Mouse (Mus musculus) neural tube, embryonic 12.5 days (tissue): ENCODE measurements around the gene Zfp386. TPM values are rescaled to one million over a fixed set of nuclear protein-coding genes. Genes with fewer than 3 reads are reported as not detected.

Experiments used
- ATAC-seq: fragments of 200-750 bp; cut with Nextera tagmentation; 2 replicates; pipeline ENCODE4 v1.8.0; 2017; ENCODE audit warnings: low read depth, mild to moderate bottlenecking, moderate TSS enrichment, moderate library complexity; ENCODE audit not compliant: low FRiP score
- H3K27ac ChIP-seq: fragments of 300-500 bp; sonication (generic); 2 replicates; pipeline ENCODE4 v1.5.1; 2016
- H3K27me3 ChIP-seq: fragments of 300-500 bp; sonication (generic); replicated peaks from 2 replicates; pipeline ENCODE4 v1.6.1; 2016; ENCODE audit warnings: mild to moderate bottlenecking
- H3K36me3 ChIP-seq: fragments of 300-500 bp; sonication (generic); 2 replicates; pipeline ENCODE4 v1.6.1; 2016; ENCODE audit warnings: mild to moderate bottlenecking
- H3K4me1 ChIP-seq: fragments of 300-500 bp; sonication (generic); 2 replicates; pipeline ENCODE4 v1.6.1; 2016
- H3K4me2 ChIP-seq: fragments of 300-500 bp; sonication (generic); replicated peaks from 2 replicates; pipeline ENCODE4 v1.6.1; 2016; ENCODE audit warnings: mild to moderate bottlenecking
- H3K4me3 ChIP-seq: fragments of 300-500 bp; sonication (generic); 2 replicates; pipeline ENCODE4 v1.5.1; 2016
- H3K9ac ChIP-seq: fragments of 300-500 bp; sonication (generic); 2 replicates; pipeline ENCODE4 v1.6.1; 2016; ENCODE audit warnings: mild to moderate bottlenecking
- H3K9me3 ChIP-seq: fragments of 300-500 bp; sonication (generic); 2 replicates; pipeline ENCODE4 v1.6.1; 2016; ENCODE audit warnings: mild to moderate bottlenecking
- WGBS: fragments of 180-500 bp; shearing (Covaris S2); methylation state at CpG from one replicate; pipeline ENCODE4 v1.1.7; 2016; 5-methylcytosine and 5-hydroxymethylcytosine counted together
- polyA plus RNA-seq: library from polyadenylated mRNA; unstranded; fragments of >200 nt; fragmentation: Nextera tagmentation; extraction: Ambion mirVana; gene quantifications from 2 replicates; pipeline ENCODE4 v1.2.1, GENCODE M21; 2016

Zfp386 gene
- polyA plus RNA-seq, 1 experiment from 2014 or later: 64.8 TPM

DNA sequence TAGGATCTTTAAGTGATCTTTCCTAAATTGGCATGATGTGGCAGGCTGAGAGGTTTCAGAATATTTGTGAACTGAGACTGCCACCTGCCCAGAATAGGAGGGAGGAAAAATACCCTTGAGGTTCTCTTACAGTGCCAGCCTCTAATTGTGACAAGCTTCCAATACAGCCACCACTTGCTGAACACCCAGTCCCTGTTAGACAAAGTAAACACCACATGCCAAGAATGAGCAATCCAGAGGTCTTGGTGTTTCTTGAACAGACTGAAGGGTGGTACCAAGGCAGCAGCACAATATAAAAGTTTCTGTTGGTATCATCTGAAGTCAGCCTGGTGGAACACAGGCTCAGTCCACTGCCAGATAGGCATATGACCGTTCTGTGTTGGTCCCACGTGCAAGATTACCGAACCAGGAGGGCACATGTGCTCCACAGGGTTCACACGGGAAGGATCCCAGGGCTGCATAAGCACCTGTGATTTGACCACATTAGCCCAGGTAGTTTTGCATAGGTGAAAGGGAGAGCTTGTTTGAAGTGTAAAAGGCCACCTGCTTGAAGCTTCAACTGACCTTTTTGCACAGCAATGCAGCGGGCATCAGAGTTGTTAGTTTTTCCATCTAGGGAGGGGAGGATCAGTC, 14.2 kb downstream of the Zfp386 start:
- Histone ChIP-seq H3K36me3 (peaks cover 48% of the 10 kb centered on the region), H3K9me3 (peaks cover 36% of the 10 kb centered on the region), H3K4me2 (no peak overlapping the region), H3K27me3 (no peaks in the 10 kb centered on the region), H3K9ac (no peak overlapping the region), H3K27ac (no peak overlapping the region), H3K4me1 (no peaks in the 10 kb centered on the region), H3K4me3 (no peak overlapping the region)
- ATAC-seq: peak; percentile 60
- WGBS: 94% methylated on average over 5 of the region's 5 CpGs

DNA sequence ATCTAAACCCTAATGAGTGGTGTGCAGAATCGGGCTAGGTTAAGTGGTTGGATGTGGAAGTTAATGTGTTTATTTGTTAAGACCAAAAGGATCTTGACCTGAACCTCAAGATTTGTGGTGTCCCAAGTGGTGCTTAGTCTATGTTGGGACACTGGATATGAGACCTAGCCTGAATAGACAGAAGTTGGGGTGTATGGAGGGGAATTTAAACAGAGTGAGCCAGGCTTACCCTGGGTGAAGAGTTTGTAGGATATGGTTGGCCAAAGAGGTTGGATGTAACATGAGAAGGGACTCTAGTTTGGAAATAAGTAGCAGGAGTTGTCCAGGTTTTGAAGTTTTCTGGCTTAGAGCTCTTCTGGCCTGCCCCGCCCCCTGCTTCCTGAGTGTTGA, 14.7 kb downstream of the Zfp386 start:
- no peak overlapping the region for H3K27ac ChIP-seq
- no peak overlapping the region for H3K9ac ChIP-seq
- H3K4me3 ChIP-seq: no peak overlapping the region
- ATAC-seq: no peak
- H3K36me3 ChIP-seq: peaks cover 43% of the 10 kb centered on the region
- H3K4me2 ChIP-seq: no peak overlapping the region
- no peaks in the 10 kb centered on the region for H3K27me3 ChIP-seq
- H3K4me1 ChIP-seq: no peaks in the 10 kb centered on the region
- 97% methylated on average over 2 of the region's 2 CpGs for WGBS
- H3K9me3 ChIP-seq: peaks cover 36% of the 10 kb centered on the region

DNA sequence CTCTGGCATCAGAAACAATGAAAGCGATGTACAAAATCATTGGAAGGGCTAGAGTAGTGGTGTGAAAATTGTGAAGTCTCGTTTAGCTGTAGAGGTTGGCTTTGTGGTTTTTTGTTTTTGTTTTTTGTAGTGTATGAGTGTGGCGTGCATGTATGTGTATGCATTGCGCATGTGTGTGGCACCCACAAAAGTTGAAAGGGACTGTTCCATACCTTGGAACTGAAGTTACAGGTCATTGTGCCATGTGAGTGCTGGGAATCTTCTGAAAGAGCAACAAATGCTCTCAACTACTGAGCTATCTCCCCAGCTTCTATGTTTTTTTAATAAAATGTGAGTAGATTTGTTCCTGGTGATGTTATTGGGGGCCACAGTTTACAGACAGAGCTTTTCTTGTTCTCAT, 15.5 kb downstream of the Zfp386 start:
- ATAC-seq: no peak

DNA sequence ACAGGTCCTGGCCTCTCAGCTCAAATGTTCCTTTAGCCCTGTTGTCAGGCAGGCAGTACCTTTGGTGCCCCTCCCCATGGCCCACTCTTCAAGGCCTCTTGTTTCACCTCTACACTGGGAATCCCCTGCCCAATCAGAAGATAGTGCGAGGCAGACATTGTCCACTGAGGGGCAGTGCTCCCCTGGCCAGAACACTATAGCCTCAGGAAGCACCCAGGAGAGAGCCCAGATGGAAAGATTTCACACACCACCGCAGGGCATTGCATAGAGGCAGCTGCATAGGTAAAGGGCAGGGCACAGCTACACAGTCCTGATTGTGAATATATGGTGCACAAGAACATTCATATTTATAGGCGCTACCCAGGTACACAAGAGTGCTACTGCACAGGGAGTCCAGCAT, 23.5 kb downstream of the Zfp386 start:
- H3K36me3 ChIP-seq: no peaks in the 10 kb centered on the region
- H3K4me3 ChIP-seq: no peak overlapping the region
- no peak overlapping the region for H3K9ac ChIP-seq
- ATAC-seq: peak; percentile 74
- 0 out of 2 replicates have a peak, but pooled peaks cover 5% of the 10 kb centered on the region for H3K27me3 ChIP-seq
- no peak overlapping the region for H3K27ac ChIP-seq
- 28% methylated on average over 3 of the region's 3 CpGs for WGBS
- no peaks in the 10 kb centered on the region for H3K4me1 ChIP-seq
- no peak overlapping the region for H3K4me2 ChIP-seq
- H3K9me3 ChIP-seq: no peaks in the 10 kb centered on the region

More for the DNA sequence above, 15.5 kb downstream of the Zfp386 start:
- no peak overlapping the region for H3K4me2 ChIP-seq
- WGBS: 92% methylated on average over 4 of the region's 4 CpGs
- H3K4me3 ChIP-seq: no peak overlapping the region
- H3K36me3 ChIP-seq: peaks cover 37% of the 10 kb centered on the region
- H3K9me3 ChIP-seq: peaks cover 36% of the 10 kb centered on the region
- H3K27ac ChIP-seq: no peak overlapping the region
- H3K4me1 ChIP-seq: no peaks in the 10 kb centered on the region
- no peaks in the 10 kb centered on the region for H3K27me3 ChIP-seq
- no peak overlapping the region for H3K9ac ChIP-seq

DNA sequence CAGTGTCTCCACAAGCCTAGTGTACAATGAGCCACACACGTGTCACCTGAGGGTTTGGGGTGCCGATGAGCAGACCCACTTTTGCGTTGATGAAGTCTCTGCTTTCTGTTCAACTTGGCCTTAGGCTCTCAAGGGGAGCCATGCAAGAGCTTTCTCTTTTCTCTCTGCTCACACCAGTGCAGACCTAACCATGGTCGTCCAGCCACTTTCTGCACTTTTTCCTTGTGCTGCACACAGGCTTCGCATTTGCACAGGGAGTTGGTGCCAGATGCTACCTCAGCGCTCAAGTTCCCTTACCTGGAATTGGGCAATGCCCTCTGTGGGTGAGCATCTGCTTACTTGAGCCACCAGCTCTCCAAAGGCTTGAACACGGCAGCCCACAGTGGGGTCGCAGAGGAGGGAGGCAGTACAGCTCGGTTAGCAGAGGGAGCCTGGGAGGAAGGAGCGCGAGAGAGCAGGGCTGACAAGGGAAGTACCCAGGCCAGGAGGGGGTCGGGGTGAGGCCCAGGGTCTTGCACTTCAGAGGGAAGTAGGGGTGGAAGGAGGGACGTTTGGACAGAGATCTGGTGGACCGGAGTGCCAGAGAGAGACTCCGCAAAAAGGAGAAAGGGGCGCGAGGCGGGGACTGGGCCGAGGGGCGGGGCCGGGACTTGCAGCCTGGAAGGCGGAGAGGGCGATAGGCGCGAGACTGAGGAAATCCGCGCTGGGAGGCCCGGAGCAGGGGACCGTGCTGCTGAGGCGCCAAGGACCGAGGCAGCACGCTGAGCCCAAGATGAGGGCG, 29.7 kb downstream of the Zfp386 start, which contains the start of gene Vipr2:
Vipr2 (plus strand) TSS at position 653 of the 781 bp plus-strand sequence.
- Histone ChIP-seq H3K36me3 (no peaks in the 10 kb centered on the region), H3K9me3 (no peaks in the 10 kb centered on the region), H3K27ac (no peak within 1 kb of the TSS), H3K9ac (peak within 1 kb of the TSS; percentile 62), H3K4me3 (peak within 1 kb of the TSS; percentile 52), H3K27me3 (peaks cover 15% of the 10 kb centered on the region), H3K4me1 (no peaks in the 10 kb centered on the region), H3K4me2 (peak within 1 kb of the TSS; percentile 94)
- WGBS: 5% methylated on average over 33 of the region's 33 CpGs
- ATAC-seq: peak; percentile 93

DNA sequence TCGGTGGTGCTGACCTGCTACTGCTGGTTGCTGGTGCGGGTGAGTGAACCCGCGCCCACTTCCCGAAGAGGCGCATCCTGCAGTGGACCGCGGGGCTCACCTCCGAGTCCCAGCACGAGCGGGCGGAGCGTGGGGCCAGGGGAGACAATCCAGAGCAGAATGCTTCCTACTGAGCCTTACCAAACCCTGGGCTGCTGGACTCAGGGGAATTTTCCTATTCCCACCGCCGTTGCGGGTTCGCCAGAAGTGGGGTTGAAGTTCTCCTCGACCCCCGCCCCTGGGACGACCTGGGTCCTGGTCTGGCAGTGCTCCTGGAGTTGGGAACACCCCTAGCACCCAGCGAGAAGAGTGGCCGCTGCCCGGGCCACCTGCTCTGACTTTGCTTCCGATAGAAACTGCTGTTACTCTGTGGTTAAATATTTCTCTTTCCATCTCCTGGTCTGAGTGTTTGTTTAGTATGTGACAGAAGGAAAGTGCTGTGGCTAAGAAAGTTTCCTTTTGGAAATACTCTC, 30.4 kb downstream of the Zfp386 start:
- Histone ChIP-seq H3K4me3 (peak overlapping the region; percentile 52), H3K27me3 (peaks cover 15% of the 10 kb centered on the region), H3K4me1 (no peaks in the 10 kb centered on the region), H3K36me3 (no peaks in the 10 kb centered on the region), H3K27ac (no peak overlapping the region), H3K9ac (peak overlapping the region; percentile 62), H3K9me3 (no peaks in the 10 kb centered on the region), H3K4me2 (peak overlapping the region; percentile 94)
- WGBS: under 1% methylated on average over 24 of the region's 24 CpGs
- peak; percentile 78 for ATAC-seq

DNA sequence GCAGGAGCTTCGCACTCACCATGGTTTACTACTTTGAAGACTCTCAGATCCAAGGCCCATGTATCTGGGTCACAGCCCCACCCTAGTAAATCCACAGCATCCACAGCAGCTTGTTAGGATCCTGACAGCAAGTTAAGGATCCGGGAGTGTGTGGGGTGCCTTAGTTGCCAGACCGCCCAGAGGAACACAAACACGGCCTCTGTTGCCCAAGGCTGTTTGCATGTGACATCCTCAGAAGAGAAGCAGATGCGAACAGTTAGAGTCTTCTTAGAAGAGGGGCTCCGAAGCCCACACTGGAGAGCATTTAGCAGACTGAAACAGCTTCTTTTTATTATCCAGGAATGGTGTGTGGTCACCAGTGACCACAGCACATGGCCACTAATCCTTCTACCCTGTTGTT, 35.6 kb downstream of the Zfp386 start:
- no peak overlapping the region for H3K4me3 ChIP-seq
- ATAC-seq: no peak
- no peaks in the 10 kb centered on the region for H3K36me3 ChIP-seq
- H3K9ac ChIP-seq: no peak overlapping the region
- 88% methylated on average over 6 of the region's 6 CpGs for WGBS
- H3K9me3 ChIP-seq: no peaks in the 10 kb centered on the region
- no peak overlapping the region for H3K4me2 ChIP-seq
- H3K27me3 ChIP-seq: peaks cover 4% of the 10 kb centered on the region
- no peaks in the 10 kb centered on the region for H3K4me1 ChIP-seq
- H3K27ac ChIP-seq: no peak overlapping the region

DNA sequence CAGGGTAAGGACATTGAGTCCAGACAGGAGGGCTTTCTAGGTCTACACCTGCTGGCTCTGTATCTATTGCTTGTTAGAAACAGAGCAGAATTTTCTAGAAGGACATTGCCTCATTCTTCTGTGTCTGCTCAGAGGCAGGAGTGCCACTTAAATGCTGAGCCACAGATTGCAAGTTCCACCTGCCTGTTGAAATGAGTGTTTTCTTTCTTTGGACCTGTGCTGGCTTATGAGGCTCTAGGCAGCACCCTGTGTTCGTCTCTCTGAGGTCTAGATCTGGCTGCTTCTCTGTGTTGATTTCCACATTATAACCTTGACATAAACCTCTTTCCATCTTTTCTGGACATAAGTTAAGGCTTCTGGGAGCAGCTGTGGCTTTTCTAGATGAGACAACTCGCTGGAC, 36.8 kb downstream of the Zfp386 start:
- H3K4me2 ChIP-seq: no peak overlapping the region
- H3K27ac ChIP-seq: no peak overlapping the region
- no peak overlapping the region for H3K9ac ChIP-seq
- H3K4me1 ChIP-seq: no peaks in the 10 kb centered on the region
- H3K27me3 ChIP-seq: no peaks in the 10 kb centered on the region; the same call in 1 of the 2 replicates
- WGBS: 75% methylated on average over 2 of the region's 2 CpGs
- no peak overlapping the region for H3K4me3 ChIP-seq
- no peak for ATAC-seq
- no peaks in the 10 kb centered on the region for H3K9me3 ChIP-seq
- H3K36me3 ChIP-seq: no peaks in the 10 kb centered on the region

DNA sequence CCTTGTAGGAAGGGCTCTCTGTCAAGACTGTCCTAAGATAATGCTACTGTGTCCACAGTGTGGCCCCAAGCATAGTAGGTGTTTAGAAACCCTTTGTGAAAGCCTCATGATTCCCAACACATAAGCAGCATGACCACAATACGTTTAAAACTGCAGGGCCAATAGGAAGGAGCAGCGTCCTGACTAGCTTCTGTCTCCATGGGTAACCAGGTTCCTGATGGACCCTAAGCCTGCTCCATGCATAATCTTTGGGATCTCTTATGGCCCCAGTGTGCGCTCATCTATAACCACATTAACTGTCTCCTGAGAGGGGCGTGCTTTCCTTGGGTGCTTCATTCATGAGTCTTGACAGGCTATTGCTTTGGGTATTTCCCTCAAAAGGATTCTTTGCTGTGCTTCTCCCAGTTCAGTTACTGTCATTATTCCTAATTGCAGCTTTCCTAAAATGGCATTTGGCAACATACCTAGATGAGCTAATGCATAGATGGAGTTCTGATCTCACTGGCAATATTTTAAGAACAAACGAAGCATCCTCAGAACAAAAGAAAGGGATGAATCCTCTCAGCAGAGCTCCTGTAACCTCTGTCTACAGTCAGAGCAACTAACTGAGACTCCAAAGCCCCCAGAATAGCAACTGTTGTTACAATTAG, 39.6 kb downstream of the Zfp386 start:
- Histone ChIP-seq H3K9ac (no peak overlapping the region), H3K36me3 (no peaks in the 10 kb centered on the region), H3K27me3 (no peaks in the 10 kb centered on the region), H3K4me3 (no peak overlapping the region), H3K4me2 (no peak overlapping the region), H3K9me3 (no peaks in the 10 kb centered on the region), H3K27ac (no peak overlapping the region), H3K4me1 (no peaks in the 10 kb centered on the region)
- no peak for ATAC-seq
- WGBS: 90% methylated on average over 5 of the region's 5 CpGs

DNA sequence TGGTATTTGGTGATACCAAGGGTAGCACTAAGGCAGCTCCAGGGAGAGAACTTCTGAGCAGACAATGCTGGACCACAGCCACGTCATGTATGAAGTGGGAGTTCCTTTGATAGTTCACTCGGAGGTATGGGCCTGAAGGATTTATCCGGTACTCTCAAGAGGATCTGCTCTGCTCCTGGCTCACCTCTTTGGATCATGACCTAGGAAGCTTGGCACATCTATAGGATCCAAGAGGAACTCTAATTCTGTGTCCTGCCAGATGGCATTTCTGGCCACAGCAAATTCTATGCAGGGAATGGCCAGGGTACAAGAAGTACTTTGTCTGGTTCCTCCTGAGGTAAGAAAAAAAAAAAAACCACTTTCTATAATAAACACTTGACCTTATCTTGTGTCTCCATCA, 42.3 kb downstream of the Zfp386 start:
- no peak overlapping the region for H3K4me2 ChIP-seq
- 90% methylated on average over 3 of the region's 3 CpGs for WGBS
- H3K9me3 ChIP-seq: no peaks in the 10 kb centered on the region
- no peaks in the 10 kb centered on the region for H3K36me3 ChIP-seq
- ATAC-seq: no peak
- H3K4me3 ChIP-seq: no peak overlapping the region
- no peak overlapping the region for H3K9ac ChIP-seq
- no peaks in the 10 kb centered on the region for H3K27me3 ChIP-seq
- H3K27ac ChIP-seq: no peak overlapping the region
- no peaks in the 10 kb centered on the region for H3K4me1 ChIP-seq

DNA sequence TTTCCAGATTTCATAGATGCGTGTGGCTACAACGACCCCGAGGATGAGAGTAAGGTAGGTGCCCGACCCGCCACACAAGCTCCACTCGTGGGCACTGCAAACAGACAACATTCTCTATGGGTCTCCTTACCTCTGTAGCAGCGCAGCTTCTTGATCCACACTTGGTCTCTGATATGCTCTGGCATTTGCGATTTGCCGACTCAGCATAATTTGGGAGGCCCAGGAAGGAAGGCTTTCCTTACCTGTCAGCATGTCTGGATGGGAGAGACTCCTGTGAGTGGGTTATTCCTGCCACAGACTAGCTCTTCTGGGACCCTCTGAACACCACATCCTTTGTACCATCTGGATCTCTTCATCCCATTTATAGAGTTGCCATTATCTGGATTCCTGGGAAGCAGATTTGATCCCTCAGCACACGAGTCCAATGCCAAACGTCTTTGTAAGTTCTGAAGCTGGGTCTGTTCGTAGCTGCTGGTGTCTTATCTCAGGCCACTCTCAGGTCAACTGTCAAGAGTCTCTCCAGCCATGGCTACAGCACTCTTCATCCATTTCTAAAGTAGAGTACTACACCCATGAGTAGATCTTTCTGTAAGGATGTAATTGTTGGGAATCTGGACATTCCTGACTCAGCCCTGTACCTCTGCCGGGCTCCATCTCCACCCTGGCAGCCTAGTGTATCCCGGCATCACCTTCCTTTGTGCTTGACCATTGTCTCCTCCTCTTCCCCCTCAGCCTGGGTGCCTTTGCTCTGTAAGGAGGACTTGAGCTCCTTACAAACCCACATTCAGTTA, 47.4 kb downstream of the Zfp386 start:
- no peaks in the 10 kb centered on the region for H3K36me3 ChIP-seq
- no peaks in the 10 kb centered on the region for H3K4me1 ChIP-seq
- no peak for ATAC-seq
- H3K4me3 ChIP-seq: no peak overlapping the region
- H3K27me3 ChIP-seq: no peaks in the 10 kb centered on the region
- no peak overlapping the region for H3K9ac ChIP-seq
- H3K27ac ChIP-seq: no peak overlapping the region
- no peaks in the 10 kb centered on the region for H3K9me3 ChIP-seq
- WGBS: 87% methylated on average over 14 of the region's 14 CpGs
- H3K4me2 ChIP-seq: no peak overlapping the region
